Mouse (Mus musculus) embryonic fibroblast, embryonic 13.5 days (primary cell): ENCODE measurements around the gene Nags.

ENCODE experiments used
- CTCF ChIP-seq: IDR thresholded peaks from 2 replicates; pipeline ENCODE4 v1.5.1; 2011; ENCODE audit warnings: mild to moderate bottlenecking, control low read depth, low read length, moderate library complexity, borderline replicate concordance; ENCODE audit not compliant: insufficient read depth
- POLR2A ChIP-seq: IDR thresholded peaks from 2 replicates; pipeline ENCODE4 v1.6.1; 2011; ENCODE audit warnings: low read depth, mild to moderate bottlenecking, control low read depth, low read length, moderate library complexity

- TF ChIP-seq POLR2A (no peak), CTCF (no peak)
These were observed 29.1 kb upstream of the Nags start for GRCm38 (mm10) chr11:102116241-102116640.
